Mouse (Mus musculus): ENCODE data around the gene Ccdc136.

DNA sequence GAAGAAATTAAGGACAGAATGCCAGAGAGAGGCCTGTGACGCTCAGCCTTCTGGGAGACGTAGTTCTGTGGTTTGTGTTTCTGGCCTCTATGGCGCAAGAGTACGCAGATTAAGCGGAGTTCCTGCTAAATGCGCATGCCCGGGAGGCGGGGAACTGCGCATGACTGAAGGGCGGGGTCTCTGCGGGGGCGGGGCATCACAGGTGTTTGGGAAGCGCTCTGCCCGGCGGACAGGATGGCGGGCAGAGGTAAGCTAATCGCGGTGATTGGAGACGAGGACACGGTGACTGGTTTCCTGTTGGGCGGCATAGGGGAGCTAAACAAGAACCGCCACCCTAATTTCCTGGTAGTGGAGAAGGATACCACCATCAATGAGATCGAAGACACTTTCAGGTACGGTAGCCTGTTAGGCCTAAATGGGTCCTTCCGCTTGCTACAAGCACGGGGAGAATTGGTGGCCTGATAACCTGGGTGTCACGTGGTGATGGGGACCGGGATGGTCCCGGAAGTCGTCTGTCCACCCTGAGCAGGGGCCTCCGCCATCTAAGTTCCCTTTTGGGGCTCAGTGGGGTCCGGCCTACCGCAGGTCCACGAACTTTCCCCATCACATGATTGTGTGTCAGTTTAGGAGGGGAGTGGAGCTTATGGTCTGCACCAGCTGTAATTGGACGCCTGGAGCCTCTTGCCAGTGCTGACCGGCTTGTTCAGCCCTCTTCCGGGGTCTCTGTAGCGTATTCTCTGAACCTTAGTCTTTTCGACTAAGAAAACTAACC lies 71.7 kb downstream of the Ccdc136 start, which contains the start of gene Atp6v1f:
- TF ChIP-seq TAL1 (IDR thresholded peaks at IDR 0.05; ENCODE audit: low read length) = no peak
- peak; percentile 21; the same call in 1 of the 2 replicates for TF ChIP-seq GATA1 (IDR thresholded peaks at IDR 0.05; ENCODE audit: low read length)

Measured in erythroblast, embryonic 14.5 days (primary cell).